Mouse (Mus musculus): ENCODE data around the gene Tjp1.

GRCm38 (mm10) chr7:65419012-65419411, 108.6 kb downstream of the Tjp1 start:
- TF ChIP-seq CTCF (conservative IDR thresholded peaks at IDR 0.05; ENCODE audit: insufficient read depth, insufficient read length, low read depth, low read length): no peak
- no peak for TF ChIP-seq POLR2A (IDR thresholded peaks at IDR 0.05; ENCODE audit: low read depth, low read length)
